Mouse (Mus musculus): Measurements from ENCODE around the gene Kpna7. TPM values are rescaled to one million over a fixed set of nuclear protein-coding genes. Genes with fewer than 3 reads are reported as not detected.

Kpna7 gene
- polyA plus RNA-seq, 1 experiment from 2014 or later, result not detected

DNA sequence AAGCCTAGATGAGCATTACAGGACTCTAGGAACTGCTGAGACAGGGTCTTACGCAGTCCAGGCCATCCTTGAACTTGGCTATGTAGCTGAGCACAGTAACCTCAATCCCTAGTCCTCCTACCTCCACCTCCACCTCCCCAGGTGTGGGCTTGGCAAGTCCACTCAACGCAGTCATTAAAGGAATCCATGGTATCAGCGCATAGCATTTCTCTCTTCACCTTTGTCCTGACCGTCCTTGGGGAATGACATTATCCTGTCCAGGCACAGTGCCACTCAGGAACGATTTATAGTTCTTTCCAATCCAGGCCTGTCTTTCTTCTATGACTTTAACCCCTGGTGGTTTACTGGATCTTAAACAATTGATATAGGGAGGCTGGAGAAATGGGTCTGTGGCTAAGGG lies 93.3 kb downstream of the Kpna7 start:
- Histone ChIP-seq H3K4me2 (ENCODE audit: low read length) (no peak overlapping the region), H3K9me3 (replicated peaks; ENCODE audit: control insufficient read depth, low read length, poor library complexity, severe bottlenecking) (no peaks in the 10 kb centered on the region), H3K36me3 (ENCODE audit: control insufficient read depth, insufficient read depth, low read length) (no peaks in the 10 kb centered on the region), H3K27me3 (ENCODE audit: control insufficient read depth, insufficient read depth, low read depth, low read length) (no peaks in the 10 kb centered on the region), H3K27ac (ENCODE audit: low read length) (no peak overlapping the region), H3K4me1 (ENCODE audit: control insufficient read depth, insufficient read depth, low read length) (no peaks in the 10 kb centered on the region), H3K9ac (ENCODE audit: low read depth, low read length) (no peak overlapping the region), H3K4me3 (ENCODE audit: low read depth, low read length) (no peak overlapping the region)
- 82% methylated on average over 5 of the region's 5 CpGs for WGBS
- ATAC-seq, result no peak

DNA sequence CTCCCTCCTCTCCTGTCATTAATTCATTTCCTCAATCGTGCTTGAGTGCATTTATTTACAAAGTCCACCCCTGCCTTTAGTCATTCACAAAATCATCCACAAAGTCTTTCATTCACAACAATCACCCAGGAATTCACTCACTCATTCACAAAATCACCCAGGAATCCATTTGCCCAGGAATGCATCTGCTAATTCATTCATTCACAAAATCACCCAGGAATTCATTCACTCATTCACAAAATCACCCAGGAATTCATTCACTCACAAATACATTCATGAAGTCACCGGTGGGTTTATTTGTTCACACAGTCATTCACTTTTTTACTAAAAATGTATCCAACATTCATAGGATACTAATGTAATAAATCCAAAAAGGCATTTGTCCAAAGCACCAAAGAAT lies 93.8 kb downstream of the Kpna7 start:
- Histone ChIP-seq H3K9me3 (replicated peaks; ENCODE audit: control insufficient read depth, low read length, poor library complexity, severe bottlenecking) (no peaks in the 10 kb centered on the region), H3K9ac (ENCODE audit: low read depth, low read length) (no peak overlapping the region), H3K4me1 (ENCODE audit: control insufficient read depth, insufficient read depth, low read length) (no peaks in the 10 kb centered on the region), H3K27ac (ENCODE audit: low read length) (no peak overlapping the region), H3K27me3 (ENCODE audit: control insufficient read depth, insufficient read depth, low read depth, low read length) (no peaks in the 10 kb centered on the region), H3K4me3 (ENCODE audit: low read depth, low read length) (no peak overlapping the region), H3K36me3 (ENCODE audit: control insufficient read depth, insufficient read depth, low read length) (no peaks in the 10 kb centered on the region), H3K4me2 (ENCODE audit: low read length) (no peak overlapping the region)
- ATAC-seq, result no peak
- 40% methylated on average over 2 of the region's 2 CpGs for WGBS

DNA sequence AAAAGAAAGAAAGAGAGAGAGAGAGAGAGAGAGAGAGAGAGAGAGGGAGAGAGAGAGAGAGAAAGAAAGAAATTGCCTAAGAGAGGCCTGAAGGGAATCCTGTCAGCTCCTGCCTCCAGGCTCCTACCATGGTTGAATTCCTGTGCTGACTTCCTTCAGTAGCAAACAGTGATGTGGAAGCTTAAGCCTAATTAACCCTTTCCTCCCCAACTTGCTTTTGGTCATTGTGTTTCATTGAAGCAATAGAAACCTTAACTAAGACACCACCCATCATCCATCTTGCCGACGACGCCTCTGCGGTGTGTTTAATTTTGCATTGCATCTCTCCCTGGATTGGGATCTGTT lies 94.8 kb downstream of the Kpna7 start:
- no peaks in the 10 kb centered on the region for H3K9me3 ChIP-seq (replicated peaks; ENCODE audit: control insufficient read depth, low read length, poor library complexity, severe bottlenecking)
- no peak overlapping the region for H3K4me3 ChIP-seq (ENCODE audit: low read depth, low read length)
- 94% methylated on average over 4 of the region's 4 CpGs for WGBS
- H3K27ac ChIP-seq (ENCODE audit: low read length), result no peak overlapping the region
- no peaks in the 10 kb centered on the region for H3K27me3 ChIP-seq (ENCODE audit: control insufficient read depth, insufficient read depth, low read depth, low read length)
- H3K36me3 ChIP-seq (ENCODE audit: control insufficient read depth, insufficient read depth, low read length), result no peaks in the 10 kb centered on the region
- no peak overlapping the region for H3K9ac ChIP-seq (ENCODE audit: low read depth, low read length)
- H3K4me2 ChIP-seq (ENCODE audit: low read length), result no peak overlapping the region
- no peak for ATAC-seq
- no peaks in the 10 kb centered on the region for H3K4me1 ChIP-seq (ENCODE audit: control insufficient read depth, insufficient read depth, low read length)

DNA sequence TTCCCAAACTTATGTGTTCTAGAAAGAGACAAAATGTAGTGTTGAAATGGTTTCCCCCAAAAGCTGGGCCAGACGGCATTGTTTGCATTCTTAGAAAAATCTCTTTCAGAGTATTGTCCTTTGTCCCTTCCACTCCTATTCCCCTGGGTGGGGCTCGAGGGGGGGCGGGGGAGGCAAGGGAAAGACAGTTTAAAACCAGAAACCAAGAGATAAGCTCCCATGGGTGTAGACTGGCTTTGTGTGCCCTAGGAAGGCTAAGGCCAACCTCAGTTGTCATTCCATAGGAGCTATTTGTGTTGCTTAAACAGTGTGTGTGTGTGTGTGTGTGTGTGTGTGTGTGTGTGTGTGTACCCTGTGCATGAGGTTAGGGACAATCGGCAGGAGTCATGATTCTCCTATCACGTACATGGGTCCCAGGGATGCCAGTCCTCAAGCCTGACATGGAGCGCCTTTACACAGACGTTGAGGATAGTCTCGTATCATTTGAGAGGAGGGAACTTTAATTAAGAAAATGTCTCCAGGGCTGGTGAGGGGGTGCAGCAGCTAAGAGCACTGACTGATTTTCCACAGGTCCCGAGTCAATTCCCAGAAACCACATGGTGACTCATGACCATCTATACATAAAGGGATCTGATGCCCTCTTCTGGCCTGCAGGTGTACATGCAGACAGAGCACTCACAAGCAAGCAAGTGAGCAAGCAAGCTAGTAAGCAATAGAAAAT lies 95.3 kb downstream of the Kpna7 start:
- Histone ChIP-seq H3K36me3 (ENCODE audit: control insufficient read depth, insufficient read depth, low read length) (no peaks in the 10 kb centered on the region), H3K4me3 (ENCODE audit: low read depth, low read length) (no peak overlapping the region), H3K27ac (ENCODE audit: low read length) (no peak overlapping the region), H3K9ac (ENCODE audit: low read depth, low read length) (no peak overlapping the region), H3K27me3 (ENCODE audit: control insufficient read depth, insufficient read depth, low read depth, low read length) (no peaks in the 10 kb centered on the region), H3K4me2 (ENCODE audit: low read length) (no peak overlapping the region), H3K4me1 (ENCODE audit: control insufficient read depth, insufficient read depth, low read length) (no peaks in the 10 kb centered on the region), H3K9me3 (replicated peaks; ENCODE audit: control insufficient read depth, low read length, poor library complexity, severe bottlenecking) (no peaks in the 10 kb centered on the region)
- 48% methylated on average over 9 of the region's 9 CpGs for WGBS
- peak; percentile 68; the same call in 1 of the 2 replicates for ATAC-seq

DNA sequence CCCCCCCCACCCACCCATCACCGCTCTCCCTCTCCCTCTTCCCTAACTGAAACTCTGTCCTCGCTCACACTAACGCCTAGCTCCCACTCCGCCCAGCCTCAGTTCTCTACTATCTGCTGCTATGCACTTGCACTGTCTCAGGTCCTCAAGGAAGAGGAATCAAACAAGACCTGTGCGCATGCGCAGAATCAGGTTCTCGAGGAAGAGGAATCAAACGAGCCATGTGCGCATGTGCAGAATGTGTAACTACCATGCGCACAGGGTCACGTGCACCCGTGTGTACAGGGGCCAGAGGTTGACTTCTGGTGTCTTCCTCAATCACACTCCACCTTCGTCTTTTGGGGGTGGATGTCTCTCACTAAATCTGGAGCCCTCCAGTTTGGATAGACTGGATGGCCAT lies 96.3 kb downstream of the Kpna7 start:
- H3K9me3 ChIP-seq (replicated peaks; ENCODE audit: control insufficient read depth, low read length, poor library complexity, severe bottlenecking), result no peaks in the 10 kb centered on the region
- no peak for ATAC-seq

DNA sequence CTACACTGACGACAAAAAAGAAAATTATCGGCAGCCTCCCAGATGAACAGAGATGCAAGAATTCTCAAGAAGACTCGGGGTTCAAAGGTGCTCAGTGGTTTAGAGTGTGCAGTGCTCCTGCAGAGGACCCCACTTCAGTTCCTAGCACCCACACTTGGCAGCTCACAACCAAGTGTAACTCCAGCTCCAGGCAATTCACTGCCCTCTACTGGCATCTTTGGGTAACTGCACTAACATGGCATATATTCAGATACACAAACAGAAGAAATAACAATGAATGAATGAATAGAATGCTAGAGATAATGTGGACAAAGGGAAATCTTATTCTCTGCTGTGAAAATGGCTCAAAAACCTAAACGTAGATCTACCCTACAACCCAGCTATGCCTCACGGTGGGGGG lies 99.0 kb downstream of the Kpna7 start:
- no peaks in the 10 kb centered on the region for H3K4me1 ChIP-seq (ENCODE audit: control insufficient read depth, insufficient read depth, low read length)

More for the DNA sequence above, 96.3 kb downstream of the Kpna7 start:
- Histone ChIP-seq H3K9ac (ENCODE audit: low read depth, low read length) (no peak overlapping the region), H3K4me1 (ENCODE audit: control insufficient read depth, insufficient read depth, low read length) (no peaks in the 10 kb centered on the region), H3K4me2 (ENCODE audit: low read length) (no peak overlapping the region), H3K4me3 (ENCODE audit: low read depth, low read length) (no peak overlapping the region), H3K27ac (ENCODE audit: low read length) (no peak overlapping the region), H3K27me3 (ENCODE audit: control insufficient read depth, insufficient read depth, low read depth, low read length) (no peaks in the 10 kb centered on the region), H3K36me3 (ENCODE audit: control insufficient read depth, insufficient read depth, low read length) (no peaks in the 10 kb centered on the region)
- WGBS, result 96% methylated on average over 13 of the region's 13 CpGs

DNA sequence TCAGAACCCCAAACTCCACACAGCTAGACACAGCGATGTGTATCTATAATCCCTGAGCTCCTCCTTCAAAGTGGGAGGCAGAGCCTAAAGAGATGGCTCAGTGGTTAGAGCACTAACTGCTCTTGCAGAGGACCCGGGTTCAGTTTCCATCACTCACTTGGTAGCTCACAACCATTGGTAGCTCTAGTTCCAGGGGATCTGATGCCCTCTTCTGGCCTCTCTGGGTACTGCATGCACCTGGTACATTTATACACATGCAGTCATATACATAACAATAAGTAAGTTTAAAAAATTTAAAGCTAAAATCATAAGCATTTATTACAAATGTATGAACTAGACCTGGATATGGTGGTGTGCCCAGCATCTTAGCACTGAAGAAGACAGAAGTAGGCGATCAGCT lies 100.6 kb downstream of the Kpna7 start:
- Histone ChIP-seq H3K9me3 (replicated peaks; ENCODE audit: control insufficient read depth, low read length, poor library complexity, severe bottlenecking) (no peaks in the 10 kb centered on the region), H3K4me3 (ENCODE audit: low read depth, low read length) (no peak overlapping the region), H3K36me3 (ENCODE audit: control insufficient read depth, insufficient read depth, low read length) (no peaks in the 10 kb centered on the region), H3K9ac (ENCODE audit: low read depth, low read length) (no peak overlapping the region), H3K27ac (ENCODE audit: low read length) (no peak overlapping the region), H3K4me2 (ENCODE audit: low read length) (no peak overlapping the region), H3K27me3 (ENCODE audit: control insufficient read depth, insufficient read depth, low read depth, low read length) (no peaks in the 10 kb centered on the region), H3K4me1 (ENCODE audit: control insufficient read depth, insufficient read depth, low read length) (no peaks in the 10 kb centered on the region)
- 94% methylated on average over 3 of the region's 3 CpGs for WGBS
- no peak for ATAC-seq

More for the DNA sequence above, 99.0 kb downstream of the Kpna7 start:
- H3K27ac ChIP-seq (ENCODE audit: low read length), result no peak overlapping the region
- WGBS, result 93% methylated on average over 5 of the region's 5 CpGs
- no peaks in the 10 kb centered on the region for H3K9me3 ChIP-seq (replicated peaks; ENCODE audit: control insufficient read depth, low read length, poor library complexity, severe bottlenecking)
- no peak for ATAC-seq
- H3K27me3 ChIP-seq (ENCODE audit: control insufficient read depth, insufficient read depth, low read depth, low read length), result no peaks in the 10 kb centered on the region
- no peak overlapping the region for H3K9ac ChIP-seq (ENCODE audit: low read depth, low read length)
- H3K4me3 ChIP-seq (ENCODE audit: low read depth, low read length), result no peak overlapping the region
- no peaks in the 10 kb centered on the region for H3K36me3 ChIP-seq (ENCODE audit: control insufficient read depth, insufficient read depth, low read length)
- no peak overlapping the region for H3K4me2 ChIP-seq (ENCODE audit: low read length)

DNA sequence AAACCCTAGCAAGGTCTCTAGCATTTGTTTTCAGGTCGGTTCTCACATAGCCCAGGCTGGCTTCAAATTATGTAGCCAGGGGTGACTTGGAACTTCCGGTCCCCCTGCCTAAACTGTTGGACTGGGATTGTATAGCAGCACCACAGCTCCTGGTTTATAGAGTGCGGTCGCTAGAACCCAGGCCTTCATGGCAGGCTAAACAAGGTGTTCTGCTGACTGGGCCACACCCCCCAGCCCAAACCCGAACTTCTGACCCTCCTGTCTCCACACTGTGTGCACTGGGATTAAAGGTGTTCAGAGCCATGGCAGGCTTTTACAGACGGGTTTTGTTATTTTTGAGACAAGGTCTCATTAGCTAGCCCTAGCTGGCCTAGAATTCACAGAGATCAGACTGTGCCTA lies 104.7 kb downstream of the Kpna7 start:
- Histone ChIP-seq H3K9me3 (replicated peaks; ENCODE audit: control insufficient read depth, low read length, poor library complexity, severe bottlenecking) (no peaks in the 10 kb centered on the region), H3K36me3 (ENCODE audit: control insufficient read depth, insufficient read depth, low read length) (no peaks in the 10 kb centered on the region), H3K27me3 (ENCODE audit: control insufficient read depth, insufficient read depth, low read depth, low read length) (no peaks in the 10 kb centered on the region), H3K9ac (ENCODE audit: low read depth, low read length) (no peak overlapping the region), H3K4me1 (ENCODE audit: control insufficient read depth, insufficient read depth, low read length) (no peaks in the 10 kb centered on the region), H3K4me3 (ENCODE audit: low read depth, low read length) (no peak overlapping the region), H3K27ac (ENCODE audit: low read length) (no peak overlapping the region), H3K4me2 (ENCODE audit: low read length) (no peak overlapping the region)
- ATAC-seq, result no peak
- 90% methylated on average over 6 of the region's 6 CpGs for WGBS

DNA sequence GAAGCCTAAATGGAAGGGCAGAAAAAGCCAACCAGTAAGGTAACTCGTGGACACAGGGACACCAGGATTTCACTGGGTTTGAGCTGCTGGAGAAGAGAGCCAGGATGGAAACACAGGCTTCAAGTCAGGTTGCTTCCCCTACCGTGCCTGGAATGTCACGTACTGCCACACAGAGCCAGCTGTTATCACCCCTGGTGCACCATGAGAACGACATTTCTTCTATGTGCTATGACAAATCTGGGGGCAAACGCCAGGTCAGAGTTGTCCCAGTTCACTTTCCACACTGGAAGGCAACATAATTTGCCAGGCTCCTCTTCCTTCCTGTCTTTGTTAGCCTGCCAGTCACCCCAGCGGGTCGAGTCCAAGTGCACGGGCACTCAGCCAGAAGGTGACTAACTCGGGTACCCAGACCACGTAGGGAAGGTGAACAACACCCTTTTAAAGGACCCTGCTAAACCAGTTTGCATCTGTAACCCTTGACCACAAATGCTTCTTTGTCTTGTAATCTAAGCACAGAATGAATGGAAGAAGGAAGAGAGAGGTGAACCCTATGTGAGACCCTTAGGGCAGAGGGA lies 105.2 kb downstream of the Kpna7 start:
- Histone ChIP-seq H3K4me2 (ENCODE audit: low read length) (no peak overlapping the region), H3K27me3 (ENCODE audit: control insufficient read depth, insufficient read depth, low read depth, low read length) (no peaks in the 10 kb centered on the region), H3K4me3 (ENCODE audit: low read depth, low read length) (no peak overlapping the region), H3K9ac (ENCODE audit: low read depth, low read length) (no peak overlapping the region), H3K36me3 (ENCODE audit: control insufficient read depth, insufficient read depth, low read length) (no peaks in the 10 kb centered on the region), H3K9me3 (replicated peaks; ENCODE audit: control insufficient read depth, low read length, poor library complexity, severe bottlenecking) (no peaks in the 10 kb centered on the region), H3K4me1 (ENCODE audit: control insufficient read depth, insufficient read depth, low read length) (no peaks in the 10 kb centered on the region), H3K27ac (ENCODE audit: low read length) (no peak overlapping the region)
- no peak for ATAC-seq
- 78% methylated on average over 10 of the region's 10 CpGs for WGBS

Measured in midbrain, embryonic 16.5 days (tissue).